Mouse (Mus musculus): ENCODE results near the gene Primpol.

Gene Primpol

GRCm38 (mm10) chr8:46551615-46552440 lies 65.2 kb downstream of the Primpol start, which contains the start of gene Cenpu:
Cenpu (plus strand) TSS chr8:46552028.
- peak; percentile 100 for DNase-seq

GRCm38 (mm10) chr8:46551029-46551428 lies 66.0 kb downstream of the Primpol start:
- DNase-seq, result no peak

- no peak for DNase-seq
Measured at GRCm38 (mm10) chr8:46550058-46550457, 67.0 kb downstream of the Primpol start.

- peak; percentile 55 for DNase-seq
Measured at GRCm38 (mm10) chr8:46547245-46547644, 69.8 kb downstream of the Primpol start.

GRCm38 (mm10) chr8:46546431-46547176 lies 70.4 kb downstream of the Primpol start:
- peak; percentile 51 for DNase-seq

- DNase-seq, result no peak
Measured at GRCm38 (mm10) chr8:46545854-46546253, 71.2 kb downstream of the Primpol start.

GRCm38 (mm10) chr8:46543662-46544061 lies 73.3 kb downstream of the Primpol start:
- no peak for DNase-seq

- no peak for DNase-seq
Measured at GRCm38 (mm10) chr8:46543191-46543590, 73.8 kb downstream of the Primpol start.

GRCm38 (mm10) chr8:46539701-46540100 lies 77.3 kb downstream of the Primpol start:
- peak; percentile 19 for DNase-seq

GRCm38 (mm10) chr8:46533926-46534325 lies 83.1 kb downstream of the Primpol start:
- DNase-seq, result no peak

GRCm38 (mm10) chr8:46530541-46530940 lies 86.5 kb downstream of the Primpol start:
- no peak for DNase-seq

- no peak for DNase-seq
Measured at GRCm38 (mm10) chr8:46529508-46529907, 87.5 kb downstream of the Primpol start.

- DNase-seq, result no peak
Measured at GRCm38 (mm10) chr8:46526821-46527220, 90.2 kb downstream of the Primpol start.

- DNase-seq, result no peak
Measured at GRCm38 (mm10) chr8:46526098-46526497, 90.9 kb downstream of the Primpol start.

Measured in lung, postnatal 14 days (tissue).